Mouse (Mus musculus) kidney, adult 2 months (tissue): ENCODE measurements around the gene Tnfrsf23.

ENCODE experiments used
- CTCF ChIP-seq: fragments of 200-500 bp; conservative IDR thresholded peaks from 2 replicates; pipeline ENCODE4 v1.5.1; 2011; ENCODE audit warnings: low read depth, mild to moderate bottlenecking, control low read depth, low read length, moderate library complexity, mixed read lengths; ENCODE audit not compliant: insufficient read depth, insufficient read length
- POLR2A ChIP-seq: fragments of 200-500 bp; IDR thresholded peaks from one replicate; pipeline ENCODE4 v1.6.1; 2011; ENCODE audit warnings: low read depth, low read length, control low read depth

GRCm38 (mm10) chr7:143627555-143628286, 58.0 kb downstream of the Tnfrsf23 start:
- TF ChIP-seq CTCF (no peak), POLR2A (no peak)
